Mouse (Mus musculus) stomach, embryonic 16.5 days (tissue): ENCODE data around the gene Gli3. TPM values are rescaled to one million over a fixed set of nuclear protein-coding genes. Genes with fewer than 3 reads are reported as not detected.

Source experiments
- ATAC-seq: fragments of 200-750 bp; cut with Nextera tagmentation; 2 replicates; pipeline ENCODE4 v1.8.0; 2017; ENCODE audit warnings: moderate number of reproducible peaks, moderate TSS enrichment; ENCODE audit not compliant: insufficient read depth, low FRiP score
- H3K27ac ChIP-seq: fragments of 300-500 bp; sonication (generic); 2 replicates; pipeline ENCODE4 v1.5.1; 2014; ENCODE audit warnings: low read length
- H3K27me3 ChIP-seq: fragments of 300-500 bp; sonication (generic); 2 replicates; pipeline ENCODE4 v1.6.1; 2014; ENCODE audit warnings: low read length, control low read depth, mixed read lengths; ENCODE audit not compliant: control insufficient read depth, insufficient read depth
- H3K36me3 ChIP-seq: fragments of 300-500 bp; sonication (generic); 2 replicates; pipeline ENCODE4 v1.6.1; 2014; ENCODE audit warnings: low read length; ENCODE audit not compliant: control insufficient read depth, insufficient read depth
- H3K4me1 ChIP-seq: fragments of 300-500 bp; sonication (generic); 2 replicates; pipeline ENCODE4 v1.6.1; 2014; ENCODE audit warnings: low read length, control low read depth, mixed read lengths; ENCODE audit not compliant: control insufficient read depth, insufficient read depth
- H3K4me2 ChIP-seq: fragments of 300-500 bp; sonication (generic); 2 replicates; pipeline ENCODE4 v1.6.1; 2014; ENCODE audit warnings: low read depth, low read length, mixed read lengths
- H3K4me3 ChIP-seq: fragments of 300-500 bp; sonication (generic); replicated peaks from 2 replicates; pipeline ENCODE4 v1.5.1; 2014; ENCODE audit warnings: mild to moderate bottlenecking, low read length
- H3K9ac ChIP-seq: fragments of 300-500 bp; sonication (generic); 2 replicates; pipeline ENCODE4 v1.6.1; 2014; ENCODE audit warnings: low read length
- H3K9me3 ChIP-seq: fragments of 300-500 bp; sonication (generic); replicated peaks from 2 replicates; pipeline ENCODE4 v1.6.1; 2016; ENCODE audit warnings: low read length, control low read depth; ENCODE audit not compliant: control insufficient read depth
- WGBS: fragments of 180-500 bp; shearing (Covaris S2); extraction: QIAGEN DNeasy Blood & Tissue Kit; methylation state at CpG from one replicate; pipeline ENCODE4 v1.1.7; 2014; 5-methylcytosine and 5-hydroxymethylcytosine counted together
- polyA plus RNA-seq: library from polyadenylated mRNA; unstranded; fragments of >200 nt; fragmentation: Nextera tagmentation; extraction: Ambion mirVana; gene quantifications from 2 replicates; pipeline ENCODE4 v1.2.1, GENCODE M21; 2015

Gli3 gene
- polyA plus RNA-seq, 1 experiment from 2014 or later, result 14.3 TPM

DNA sequence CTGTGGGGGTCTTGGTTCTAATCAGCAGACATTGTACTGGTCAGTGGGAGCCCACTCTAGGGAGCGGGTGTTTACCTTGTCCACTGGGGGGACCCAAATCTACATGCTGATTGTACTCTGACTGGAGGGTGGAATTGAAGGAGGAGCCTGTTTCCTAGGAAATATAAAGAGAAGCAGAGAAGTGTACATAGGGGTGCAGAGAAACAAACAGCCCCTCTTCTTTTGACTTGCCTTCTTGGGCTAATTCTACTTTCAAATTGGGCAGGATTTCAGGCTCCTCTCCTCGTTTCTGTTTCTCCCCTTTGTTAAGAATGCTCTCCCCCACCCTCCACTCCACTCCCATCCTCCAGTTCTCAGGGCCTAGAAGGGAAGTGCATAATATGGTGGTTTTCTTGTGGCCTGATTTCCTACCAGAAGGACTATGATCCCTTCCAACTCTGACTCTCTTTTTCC is 93.6 kb downstream of the Gli3 start:
- H3K4me1 ChIP-seq, result peaks cover 9% of the 10 kb centered on the region
- no peak overlapping the region for H3K9ac ChIP-seq
- H3K4me3 ChIP-seq, result no peak overlapping the region
- no peaks in the 10 kb centered on the region for H3K27me3 ChIP-seq
- no peak for ATAC-seq
- H3K9me3 ChIP-seq, result no peaks in the 10 kb centered on the region
- no peaks in the 10 kb centered on the region for H3K36me3 ChIP-seq
- 41% methylated on average over 2 of the region's 2 CpGs for WGBS
- no peak overlapping the region for H3K4me2 ChIP-seq
- H3K27ac ChIP-seq, result no peak overlapping the region

DNA sequence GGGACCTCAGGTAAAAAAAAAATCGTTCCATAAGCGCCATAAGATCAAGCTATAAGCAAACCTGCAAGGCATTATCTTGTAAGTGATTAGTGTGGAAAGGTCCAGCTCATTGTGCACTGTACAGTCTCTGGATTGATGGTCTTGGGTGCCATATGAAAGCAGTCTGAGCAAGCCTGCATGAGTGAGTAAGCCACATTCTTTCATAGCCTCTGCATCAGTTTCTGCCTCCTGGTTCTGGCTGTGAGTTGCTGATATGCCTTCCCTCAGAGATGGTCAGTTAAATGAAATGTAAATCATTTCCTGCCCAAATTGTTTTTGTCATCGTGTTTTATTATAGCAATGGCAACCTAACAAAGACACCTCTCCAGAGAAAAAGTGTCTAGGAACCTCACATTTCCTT is 98.4 kb downstream of the Gli3 start:
- Histone ChIP-seq H3K9ac (no peak overlapping the region), H3K27ac (no peak overlapping the region), H3K4me3 (no peak overlapping the region), H3K4me2 (no peak overlapping the region), H3K4me1 (peaks cover 9% of the 10 kb centered on the region), H3K36me3 (no peaks in the 10 kb centered on the region), H3K27me3 (no peaks in the 10 kb centered on the region), H3K9me3 (no peaks in the 10 kb centered on the region)
- 86% methylated on average over 3 of the region's 3 CpGs for WGBS
- no peak for ATAC-seq

DNA sequence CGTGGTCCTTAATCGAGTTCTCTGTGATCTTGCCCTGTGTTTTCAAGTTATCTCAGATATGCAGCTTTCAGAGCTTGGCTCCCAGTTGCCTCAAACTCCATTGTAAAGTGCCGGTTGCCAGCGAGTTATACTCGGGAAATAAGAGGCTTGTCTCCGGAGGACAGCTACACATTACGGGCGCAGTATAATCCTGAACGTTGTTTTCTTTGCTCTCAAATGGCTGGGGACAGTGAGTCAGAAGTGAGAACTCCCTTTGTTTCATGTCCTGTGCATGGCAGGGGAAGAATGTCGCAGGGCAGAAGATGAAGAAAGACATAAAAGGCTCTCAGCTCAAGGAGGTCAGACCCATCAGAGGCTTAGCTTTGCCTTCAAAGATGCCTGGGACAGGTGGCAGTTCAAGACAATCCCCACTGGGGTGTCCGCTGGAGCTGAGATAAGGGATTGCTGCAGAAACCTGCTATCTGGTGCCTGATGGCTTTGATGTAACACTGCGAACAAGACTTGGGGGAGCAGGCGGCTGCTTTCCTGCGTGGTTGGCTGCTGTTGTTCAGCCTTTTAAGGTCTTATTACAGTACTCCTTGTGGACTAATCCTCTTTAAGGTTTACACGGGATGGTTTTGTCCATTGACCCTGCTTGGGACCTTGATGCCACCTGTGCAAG is 108.0 kb downstream of the Gli3 start:
- Histone ChIP-seq H3K36me3 (no peaks in the 10 kb centered on the region), H3K27ac (no peak overlapping the region), H3K27me3 (no peaks in the 10 kb centered on the region), H3K9me3 (no peaks in the 10 kb centered on the region), H3K9ac (no peak overlapping the region), H3K4me1 (no peaks in the 10 kb centered on the region), H3K4me2 (0 out of 2 replicates have a peak overlapping the region, but pooled peaks have one; percentile 15), H3K4me3 (no peak overlapping the region)
- WGBS, result 46% methylated on average over 15 of the region's 15 CpGs
- no peak for ATAC-seq

DNA sequence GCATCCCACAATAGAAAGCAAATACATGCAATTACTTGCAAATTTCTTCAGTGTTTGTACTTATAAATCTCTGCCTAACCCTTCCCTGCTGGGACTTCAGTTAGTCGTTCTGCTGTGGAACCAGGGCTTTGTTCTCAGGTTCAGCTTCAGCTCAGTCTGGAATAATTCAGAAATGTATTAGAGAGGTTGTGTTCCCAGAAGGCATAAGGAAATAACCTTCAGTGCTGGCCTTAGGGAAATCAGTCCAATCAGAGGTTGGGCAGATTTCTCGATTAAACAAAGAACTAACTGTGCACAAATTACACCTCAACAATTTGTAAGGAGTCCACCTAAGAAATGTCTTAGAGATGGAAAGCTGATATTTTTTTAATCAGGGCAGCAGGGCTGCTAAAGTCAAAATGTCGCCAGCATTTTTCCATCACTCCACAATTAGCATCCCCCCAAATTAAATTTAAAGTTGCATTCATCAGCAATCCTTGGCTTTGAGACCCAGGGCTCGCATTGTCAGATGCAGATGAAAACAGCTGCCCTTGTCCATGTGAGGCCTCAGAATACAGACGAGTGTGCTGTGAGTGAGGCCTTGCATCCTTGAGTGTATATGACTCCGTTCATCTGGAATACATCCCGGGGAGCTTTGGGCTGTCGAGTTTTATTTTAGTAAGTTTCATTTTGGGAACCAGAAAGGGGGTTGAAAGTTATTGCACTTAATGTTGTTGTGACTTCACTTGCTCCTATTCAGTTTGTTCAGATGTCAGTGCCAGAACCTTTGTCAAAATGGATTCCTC is 114.3 kb downstream of the Gli3 start:
- no peak overlapping the region for H3K4me2 ChIP-seq
- 48% methylated on average over 8 of the region's 8 CpGs for WGBS
- peak overlapping the region; percentile 46 for H3K27ac ChIP-seq
- H3K27me3 ChIP-seq, result no peaks in the 10 kb centered on the region
- no peaks in the 10 kb centered on the region for H3K36me3 ChIP-seq
- no peaks in the 10 kb centered on the region for H3K9me3 ChIP-seq
- no peak overlapping the region for H3K9ac ChIP-seq
- H3K4me3 ChIP-seq, result no peak overlapping the region
- peak; percentile 53; the same call in 1 of the 2 replicates for ATAC-seq
- H3K4me1 ChIP-seq, result peaks cover 7% of the 10 kb centered on the region; the same call in 1 of the 2 replicates

DNA sequence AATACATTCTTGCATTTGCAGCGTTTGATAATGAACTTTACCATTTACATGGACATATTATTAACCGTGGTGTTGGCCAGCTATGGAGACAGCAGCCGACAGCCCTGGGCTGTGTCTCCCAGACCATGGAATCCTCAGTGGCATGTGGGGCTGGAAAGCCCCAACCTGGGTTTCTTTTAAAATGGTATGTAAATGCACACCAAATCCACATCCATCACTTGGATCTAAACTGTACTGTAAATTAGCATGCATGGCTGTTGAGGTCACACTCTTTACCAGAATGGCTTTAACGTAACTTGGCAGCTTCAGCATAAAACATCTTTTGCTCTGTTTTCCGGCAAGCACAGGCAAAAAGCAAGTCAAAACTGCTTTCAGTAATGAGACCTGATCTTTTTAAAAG is 117.4 kb downstream of the Gli3 start:
- Histone ChIP-seq H3K27ac (peak overlapping the region; percentile 46), H3K4me2 (no peak overlapping the region), H3K4me3 (no peak overlapping the region), H3K9ac (no peak overlapping the region), H3K36me3 (no peaks in the 10 kb centered on the region), H3K27me3 (no peaks in the 10 kb centered on the region), H3K9me3 (no peaks in the 10 kb centered on the region), H3K4me1 (peaks cover 7% of the 10 kb centered on the region; the same call in 1 of the 2 replicates)
- ATAC-seq, result peak; percentile 50; the same call in 1 of the 2 replicates
- 62% methylated on average over 5 of the region's 5 CpGs for WGBS

DNA sequence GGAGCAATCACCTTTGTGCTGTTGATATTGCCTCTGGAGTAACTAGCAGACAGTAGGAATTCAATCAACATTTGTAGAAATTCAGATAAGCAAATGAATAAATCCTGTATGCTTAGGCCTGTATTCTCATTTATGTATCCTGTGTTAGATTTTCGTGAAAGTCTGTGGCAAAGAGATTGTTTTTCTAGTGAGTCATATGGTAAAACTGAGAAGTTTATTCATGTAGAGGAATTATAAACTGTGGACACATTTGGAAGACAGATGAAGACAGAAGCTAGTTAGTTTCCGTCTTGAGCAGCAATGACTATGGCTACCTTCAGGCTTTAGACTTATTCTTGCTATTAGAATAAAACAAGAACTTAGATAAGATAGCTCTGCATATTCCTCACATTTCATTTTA is 122.9 kb downstream of the Gli3 start:
- Histone ChIP-seq H3K4me3 (no peak overlapping the region), H3K27me3 (no peaks in the 10 kb centered on the region), H3K36me3 (no peaks in the 10 kb centered on the region), H3K9ac (no peak overlapping the region), H3K27ac (no peak overlapping the region), H3K9me3 (no peaks in the 10 kb centered on the region), H3K4me1 (0 out of 2 replicates have a peak, but pooled peaks cover 3% of the 10 kb centered on the region), H3K4me2 (no peak overlapping the region)
- no peak for ATAC-seq
- 39% methylated on average over 2 of the region's 2 CpGs for WGBS

DNA sequence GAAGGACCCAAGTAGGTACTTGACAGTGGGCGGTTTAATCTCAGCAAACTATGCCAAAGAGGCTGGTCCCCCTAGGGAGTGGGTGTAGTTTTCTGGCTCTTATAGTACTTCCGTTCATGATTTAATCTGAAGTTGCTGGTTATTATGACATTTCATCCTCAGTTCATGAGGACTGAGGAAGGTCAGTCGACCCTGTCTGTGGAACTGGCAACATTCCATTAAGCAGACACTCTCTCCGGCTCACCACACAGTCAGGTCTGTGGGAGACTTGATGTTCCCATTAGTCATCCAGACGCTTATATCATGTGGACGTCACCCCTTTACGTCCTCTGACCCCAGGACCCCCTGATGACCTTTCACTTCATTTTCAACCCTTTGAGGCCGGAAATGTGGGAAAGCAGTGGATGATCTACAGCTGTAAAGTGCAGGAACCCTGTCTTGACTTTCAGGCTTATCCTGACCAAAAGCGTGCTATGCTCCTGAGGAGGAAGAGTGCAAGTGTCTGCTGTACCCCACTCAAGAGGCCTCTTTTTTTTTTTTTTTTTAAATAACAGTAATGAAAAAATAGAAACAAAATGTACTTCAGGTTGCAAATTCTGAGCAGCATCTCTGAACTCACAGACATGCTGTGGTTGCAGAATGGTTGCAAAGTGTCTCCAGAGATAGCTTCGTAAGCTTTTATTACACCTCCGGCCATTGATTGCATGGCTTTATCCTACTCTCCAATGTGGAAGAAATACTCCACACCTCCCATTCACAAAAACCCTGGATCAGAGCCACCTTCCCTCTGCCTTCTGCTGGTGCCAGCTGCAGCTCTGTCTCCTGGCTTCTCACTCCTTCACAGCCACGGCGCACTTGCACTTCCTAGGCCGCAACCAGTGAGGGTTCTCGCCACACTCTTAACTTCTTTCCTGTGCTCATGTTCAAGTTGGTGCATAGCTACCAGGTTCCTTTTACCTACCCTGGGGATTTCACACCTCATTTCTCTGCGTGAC is 125.5 kb downstream of the Gli3 start:
- no peaks in the 10 kb centered on the region for H3K27me3 ChIP-seq
- H3K4me1 ChIP-seq, result 0 out of 2 replicates have a peak, but pooled peaks cover 3% of the 10 kb centered on the region
- no peak overlapping the region for H3K4me2 ChIP-seq
- no peak overlapping the region for H3K27ac ChIP-seq
- no peaks in the 10 kb centered on the region for H3K36me3 ChIP-seq
- 63% methylated on average over 16 of the region's 16 CpGs for WGBS
- H3K9me3 ChIP-seq, result no peaks in the 10 kb centered on the region
- H3K9ac ChIP-seq, result no peak overlapping the region
- ATAC-seq, result no peak
- H3K4me3 ChIP-seq, result no peak overlapping the region

DNA sequence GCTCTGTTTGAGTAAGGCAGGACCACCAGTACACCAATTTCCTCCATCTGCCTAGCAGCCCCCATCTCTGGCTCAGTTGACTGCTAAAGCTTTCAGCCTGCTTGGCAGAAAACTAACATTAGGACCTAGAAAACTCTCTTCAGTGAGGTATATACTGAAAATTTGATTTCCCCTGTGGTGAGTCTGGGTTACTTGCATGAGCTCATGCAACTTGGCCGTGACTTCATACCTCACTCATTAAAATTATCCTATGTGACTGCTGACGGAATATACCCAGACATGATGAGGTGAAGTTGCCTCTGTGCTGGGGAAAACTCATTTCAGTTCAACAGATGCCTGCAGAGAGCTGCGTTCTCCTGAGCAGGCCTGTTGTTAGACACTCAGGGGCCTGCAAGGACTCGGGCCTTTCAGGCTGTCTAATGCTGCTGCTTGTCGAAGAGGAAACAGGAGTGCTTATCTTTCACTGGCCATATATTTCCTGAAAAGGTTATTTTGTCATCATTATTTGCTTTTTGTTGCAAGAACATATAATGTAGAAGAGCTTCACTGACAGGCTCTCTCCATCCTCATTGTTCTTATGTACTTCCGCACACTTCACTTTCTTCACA is 127.4 kb downstream of the Gli3 start:
- Histone ChIP-seq H3K9ac (no peak overlapping the region), H3K27me3 (no peaks in the 10 kb centered on the region), H3K4me2 (no peak overlapping the region), H3K4me3 (no peak overlapping the region), H3K9me3 (no peaks in the 10 kb centered on the region), H3K27ac (no peak overlapping the region), H3K4me1 (0 out of 2 replicates have a peak, but pooled peaks cover 3% of the 10 kb centered on the region), H3K36me3 (no peaks in the 10 kb centered on the region)
- WGBS, result 72% methylated on average over 6 of the region's 6 CpGs
- no peak for ATAC-seq
